Mouse (Mus musculus) erythroblast, embryonic 14.5 days (primary cell): ENCODE results near the gene Rabggtb.

Experiments used
- GATA1 ChIP-seq: IDR thresholded peaks from 2 replicates; pipeline ENCODE4 v1.6.1; 2012; ENCODE audit warnings: low read length, inconsistent platforms, mixed read lengths
- TAL1 ChIP-seq: IDR thresholded peaks from 3 replicates; pipeline ENCODE4 v1.6.1; 2012; ENCODE audit warnings: low read length, inconsistent platforms, mixed read lengths

DNA sequence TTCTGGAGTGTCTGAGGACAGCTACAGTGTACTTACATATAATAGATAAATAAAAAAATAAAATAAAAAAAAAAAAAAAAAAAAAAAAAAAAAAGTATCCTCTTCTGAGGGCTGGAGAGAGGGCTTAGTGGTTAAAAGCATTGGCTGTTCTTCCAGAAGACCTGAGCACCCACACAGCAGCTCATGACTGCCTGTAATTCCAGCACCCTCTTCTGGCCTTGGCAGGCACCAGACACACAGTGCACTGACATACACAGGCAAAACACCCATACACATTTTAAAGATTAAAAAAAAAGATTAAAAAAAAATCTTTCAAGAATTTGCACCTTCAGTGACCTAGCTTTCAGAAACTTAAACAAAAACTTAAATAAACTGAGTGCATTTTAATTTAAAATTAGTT, 26.5 kb downstream of the Rabggtb start:
- no peak for TF ChIP-seq GATA1
- no peak for TF ChIP-seq TAL1
